Mouse (Mus musculus) lung, embryonic 15.5 days (tissue): Measurements from ENCODE around the gene Lrrc36. TPM values are rescaled to one million over a fixed set of nuclear protein-coding genes. Genes with fewer than 3 reads are reported as not detected.

Experiments used
- ATAC-seq: fragments of 200-750 bp; cut with Nextera tagmentation; 2 replicates; pipeline ENCODE4 v1.8.0; 2017; ENCODE audit warnings: moderate number of reproducible peaks, borderline replicate concordance; ENCODE audit not compliant: low FRiP score, low TSS enrichment; ENCODE audit errors: extremely low read depth
- H3K27ac ChIP-seq: fragments of 300-500 bp; sonication (generic); 2 replicates; pipeline ENCODE4 v1.5.1; 2015; ENCODE audit warnings: moderate library complexity, mild to moderate bottlenecking, inconsistent platforms
- H3K27me3 ChIP-seq: fragments of 300-500 bp; sonication (generic); 2 replicates; pipeline ENCODE4 v1.6.1; 2015; ENCODE audit warnings: inconsistent platforms
- H3K36me3 ChIP-seq: fragments of 300-500 bp; sonication (generic); 2 replicates; pipeline ENCODE4 v1.6.1; 2015; ENCODE audit warnings: inconsistent platforms
- H3K4me1 ChIP-seq: fragments of 300-500 bp; sonication (generic); 2 replicates; pipeline ENCODE4 v1.6.1; 2015; ENCODE audit warnings: inconsistent platforms
- H3K4me2 ChIP-seq: fragments of 300-500 bp; sonication (generic); 2 replicates; pipeline ENCODE4 v1.6.1; 2015; ENCODE audit warnings: inconsistent platforms, mild to moderate bottlenecking, moderate library complexity
- H3K4me3 ChIP-seq: fragments of 300-500 bp; sonication (generic); 2 replicates; pipeline ENCODE4 v1.5.1; 2015; ENCODE audit warnings: mild to moderate bottlenecking, inconsistent platforms
- H3K9ac ChIP-seq: fragments of 300-500 bp; sonication (generic); 2 replicates; pipeline ENCODE4 v1.6.1; 2015; ENCODE audit warnings: inconsistent platforms
- H3K9me3 ChIP-seq: fragments of 300-500 bp; sonication (generic); 2 replicates; pipeline ENCODE4 v1.6.1; 2016; ENCODE audit warnings: inconsistent platforms
- WGBS: fragments of 180-500 bp; shearing (Covaris S2); methylation state at CpG from one replicate; pipeline ENCODE4 v1.1.7; 2015; 5-methylcytosine and 5-hydroxymethylcytosine counted together
- polyA plus RNA-seq: library from polyadenylated mRNA; unstranded; fragments of >200 nt; fragmentation: Nextera tagmentation; extraction: Ambion mirVana; gene quantifications from 2 replicates; pipeline ENCODE4 v1.2.1, GENCODE M21; 2015

Gene Lrrc36
- polyA plus RNA-seq, 1 experiment from 2014 or later: 0.67 TPM

DNA sequence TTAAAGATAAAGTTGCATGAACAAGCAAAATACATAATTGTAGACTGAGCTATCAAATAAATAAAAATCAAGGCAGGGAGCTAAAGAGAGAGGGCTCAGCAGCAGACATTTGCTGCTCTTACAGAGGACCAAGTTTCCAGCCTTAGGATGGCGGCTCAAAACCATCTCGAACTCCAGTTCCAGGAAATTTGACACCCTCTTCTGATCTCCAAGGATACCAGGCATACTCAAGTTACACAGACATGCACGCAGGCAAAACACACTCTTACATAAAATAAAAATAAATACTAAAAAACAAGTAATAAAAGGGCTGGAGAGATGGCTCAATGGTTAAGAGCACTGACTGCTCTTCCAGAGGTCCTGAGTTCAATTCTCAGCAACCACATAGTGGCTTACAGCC lies 80.1 kb downstream of the Lrrc36 start:
- no peak overlapping the region for H3K4me3 ChIP-seq
- no peak overlapping the region for H3K4me2 ChIP-seq
- WGBS: 15% methylated on average over 3 of the region's 3 CpGs
- no peak for ATAC-seq
- H3K9ac ChIP-seq: no peak overlapping the region
- no peaks in the 10 kb centered on the region for H3K27me3 ChIP-seq
- peak overlapping the region; percentile 88 for H3K27ac ChIP-seq
- H3K4me1 ChIP-seq: peaks cover 36% of the 10 kb centered on the region
- no peaks in the 10 kb centered on the region for H3K36me3 ChIP-seq
- H3K9me3 ChIP-seq: no peaks in the 10 kb centered on the region

DNA sequence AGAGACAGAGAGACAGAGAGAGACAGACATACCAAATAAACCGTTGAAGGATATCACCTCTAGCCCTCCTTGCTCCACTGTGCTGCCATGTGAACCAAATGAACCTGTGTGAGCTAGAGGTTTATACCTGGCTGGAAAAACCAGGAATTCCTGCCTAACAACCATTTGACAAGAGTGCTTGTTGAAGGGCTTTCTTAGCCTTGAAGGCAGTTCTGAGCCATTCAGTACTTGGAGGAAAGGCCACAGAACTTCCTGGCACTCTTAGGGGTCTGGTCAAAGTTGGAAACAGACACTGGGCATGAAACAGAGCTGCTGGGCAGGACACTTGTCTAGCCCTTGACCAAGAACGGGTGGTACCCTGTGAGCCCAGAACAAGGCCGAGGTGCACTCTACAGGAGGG lies 81.2 kb downstream of the Lrrc36 start:
- no peak overlapping the region for H3K4me3 ChIP-seq
- peak overlapping the region; percentile 88 for H3K27ac ChIP-seq
- H3K9ac ChIP-seq: no peak overlapping the region
- 62% methylated on average over 3 of the region's 3 CpGs for WGBS
- peak overlapping the region; percentile 78 for H3K4me2 ChIP-seq
- no peaks in the 10 kb centered on the region for H3K27me3 ChIP-seq
- H3K9me3 ChIP-seq: no peaks in the 10 kb centered on the region
- peaks cover 36% of the 10 kb centered on the region for H3K4me1 ChIP-seq
- H3K36me3 ChIP-seq: no peaks in the 10 kb centered on the region
- peak; percentile 29; the same call in 1 of the 2 replicates for ATAC-seq

DNA sequence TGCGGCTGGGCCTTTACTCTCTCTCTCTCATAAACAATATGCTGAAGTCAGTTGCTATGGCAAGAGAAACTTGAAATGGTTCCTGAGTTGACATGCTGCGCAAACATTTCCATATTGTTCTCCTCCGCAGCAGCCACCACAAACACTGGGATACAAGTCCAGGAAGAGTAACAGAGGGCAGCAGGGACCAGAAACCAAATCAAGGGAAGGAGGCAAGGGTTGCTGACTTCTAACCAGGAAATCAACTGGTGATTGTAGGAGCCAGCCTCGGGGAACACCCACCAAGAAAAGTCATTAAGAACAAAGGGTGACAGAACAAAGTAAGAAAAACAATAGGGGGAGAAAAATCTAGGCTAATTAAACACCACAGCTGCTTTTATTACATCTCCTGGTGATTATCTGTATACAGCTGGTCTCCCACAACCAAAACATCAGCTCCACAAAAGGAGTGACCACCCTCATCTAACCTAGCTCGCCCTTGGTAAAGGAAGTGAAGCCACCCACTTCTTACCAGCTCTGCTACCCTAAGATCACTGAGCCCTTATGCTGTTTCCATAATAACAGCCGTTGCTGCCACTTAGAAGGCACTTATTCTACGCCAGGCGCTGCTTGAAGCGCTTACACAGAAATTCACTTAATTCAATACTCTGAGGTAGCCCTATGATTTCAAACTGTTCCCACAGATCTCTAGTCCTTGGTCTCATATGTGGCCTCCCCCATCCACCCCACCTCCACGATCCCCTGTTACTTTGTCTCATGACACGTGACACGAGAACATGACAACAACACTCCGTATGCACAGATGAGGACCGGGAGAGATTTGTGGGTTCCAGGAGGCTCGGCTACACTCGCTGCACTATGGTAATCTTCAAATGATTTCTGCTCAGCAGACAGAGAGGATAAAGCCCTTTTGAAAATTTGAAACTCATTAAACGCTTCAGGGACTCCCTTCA lies 82.3 kb downstream of the Lrrc36 start:
- Histone ChIP-seq H3K4me2 (peak overlapping the region; percentile 78), H3K9me3 (no peaks in the 10 kb centered on the region), H3K36me3 (no peaks in the 10 kb centered on the region), H3K4me3 (peak overlapping the region; percentile 71), H3K4me1 (peaks cover 36% of the 10 kb centered on the region), H3K9ac (peak overlapping the region; percentile 94; the same call in 1 of the 2 replicates), H3K27ac (peak overlapping the region; percentile 88), H3K27me3 (no peaks in the 10 kb centered on the region)
- WGBS: 24% methylated on average over 17 of the region's 17 CpGs
- no peak for ATAC-seq

DNA sequence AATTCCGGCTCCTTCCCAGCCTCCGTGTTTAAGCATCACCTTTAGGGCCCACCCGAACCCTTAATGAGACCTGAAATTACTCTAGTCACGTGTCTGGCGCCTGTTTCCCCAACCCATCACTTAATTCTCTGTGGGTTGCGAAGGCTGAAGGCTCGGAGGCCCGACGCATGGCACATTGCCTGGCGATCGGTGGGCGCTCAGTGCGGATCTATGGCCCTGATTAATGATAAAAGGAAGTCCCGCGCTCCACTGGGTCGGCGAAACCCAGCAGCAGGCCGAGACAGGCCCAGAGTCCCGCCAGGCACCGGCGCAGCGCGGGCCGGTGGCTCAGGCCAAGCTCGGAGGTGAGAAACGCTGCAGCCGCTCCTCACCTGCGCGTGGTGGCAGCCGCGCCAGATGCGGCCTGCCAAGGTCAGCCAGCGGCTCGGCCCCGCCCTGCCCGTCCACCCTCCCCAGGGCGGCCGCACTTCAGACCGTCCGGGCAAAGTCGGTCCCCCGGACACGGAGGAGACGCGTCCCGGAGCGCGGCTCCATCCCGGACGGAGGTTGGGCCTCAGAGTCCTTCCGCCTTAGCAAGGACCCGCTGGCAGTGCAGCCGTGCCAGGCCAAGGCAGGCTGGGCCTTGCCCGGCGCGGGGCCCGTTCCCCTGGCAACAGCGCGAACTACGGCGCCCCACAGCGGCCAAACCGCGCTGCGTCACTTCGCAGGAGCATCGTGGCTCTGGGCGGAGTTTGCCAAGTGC lies 83.2 kb downstream of the Lrrc36 start, which contains the start of gene Zdhhc1:
TSS of gene Zdhhc1 (minus strand) at position 464 of the 742 bp plus-strand sequence.
- peak; percentile 83 for ATAC-seq
- Histone ChIP-seq H3K27me3 (no peaks in the 10 kb centered on the region), H3K4me3 (peak within 1 kb of the TSS; percentile 71), H3K36me3 (no peaks in the 10 kb centered on the region), H3K4me2 (peak within 1 kb of the TSS; percentile 78), H3K27ac (peak within 1 kb of the TSS; percentile 88), H3K9ac (peak within 1 kb of the TSS; percentile 94), H3K4me1 (peaks cover 36% of the 10 kb centered on the region), H3K9me3 (no peaks in the 10 kb centered on the region)
- under 1% methylated on average over 68 of the region's 68 CpGs for WGBS

DNA sequence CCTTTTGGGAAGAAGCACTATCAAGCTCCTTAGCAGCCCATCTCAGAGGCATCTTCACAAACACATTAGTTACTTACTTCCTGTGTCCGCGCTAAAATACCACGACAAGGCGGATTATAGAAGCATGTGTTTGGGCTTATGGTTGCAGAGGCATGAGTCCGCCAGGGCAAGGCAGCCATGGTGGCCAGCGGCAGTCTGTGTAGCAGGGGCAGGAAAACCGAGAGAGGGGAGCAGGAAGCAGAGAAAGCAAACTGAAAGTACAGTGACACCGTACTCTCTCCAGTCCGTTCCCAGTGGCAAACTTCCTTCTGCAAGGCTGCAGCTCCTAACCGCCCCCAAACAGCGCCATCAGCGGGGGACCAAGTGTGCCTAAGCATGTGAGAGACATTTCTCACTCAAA lies 86.4 kb downstream of the Lrrc36 start:
- Histone ChIP-seq H3K4me3 (peak overlapping the region; percentile 11; the same call in 1 of the 2 replicates), H3K36me3 (no peaks in the 10 kb centered on the region), H3K4me2 (peak overlapping the region; percentile 21; the same call in 1 of the 2 replicates), H3K9ac (0 out of 2 replicates have a peak overlapping the region, but pooled peaks have one; percentile 12), H3K27ac (no peak overlapping the region), H3K27me3 (no peaks in the 10 kb centered on the region), H3K9me3 (no peaks in the 10 kb centered on the region), H3K4me1 (peaks cover 22% of the 10 kb centered on the region)
- ATAC-seq: no peak
- 58% methylated on average over 12 of the region's 12 CpGs for WGBS

DNA sequence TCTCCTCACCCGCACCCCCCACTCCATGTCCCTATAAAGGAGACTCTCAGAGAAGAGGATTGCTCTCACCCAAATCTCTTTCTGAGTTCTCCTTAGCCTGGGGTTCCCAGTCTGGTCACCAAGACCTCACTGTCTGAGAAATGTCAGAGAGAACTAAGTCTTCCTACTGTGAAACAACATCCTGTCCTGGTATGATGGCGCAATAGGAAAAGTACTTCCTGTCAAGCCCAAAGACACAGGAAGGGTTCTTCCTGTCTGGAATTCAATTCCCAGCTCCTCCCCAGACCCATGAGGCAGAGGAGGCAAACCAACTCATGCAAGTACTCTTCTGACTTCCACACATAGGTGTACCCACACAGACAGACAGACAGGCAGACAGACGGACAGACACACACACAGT lies 91.2 kb downstream of the Lrrc36 start:
- no peak for ATAC-seq
- H3K4me2 ChIP-seq: no peak overlapping the region

DNA sequence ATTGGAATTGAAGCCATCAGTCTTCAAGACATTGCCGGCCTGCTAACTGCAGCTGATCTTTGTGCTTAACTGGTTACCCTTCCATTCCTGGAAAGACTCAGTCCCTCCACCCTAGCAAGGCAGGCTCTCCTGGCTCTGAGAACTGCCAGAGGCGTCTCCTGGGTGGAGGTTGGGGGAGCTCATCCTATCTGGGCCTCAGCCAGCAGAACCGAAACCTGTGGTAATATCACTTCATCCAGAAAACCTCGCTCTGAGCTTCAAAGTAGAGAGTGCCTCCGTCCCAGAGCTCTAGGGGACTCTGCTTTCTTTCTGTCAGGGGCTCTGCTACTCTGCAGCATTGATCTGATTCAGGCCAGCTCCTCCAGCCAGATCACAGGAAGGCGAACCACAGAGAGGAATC lies 93.6 kb downstream of the Lrrc36 start:
- no peak overlapping the region for H3K4me3 ChIP-seq
- no peak overlapping the region for H3K4me2 ChIP-seq
- no peaks in the 10 kb centered on the region for H3K27me3 ChIP-seq
- WGBS: 72% methylated on average over 6 of the region's 6 CpGs
- H3K4me1 ChIP-seq: peaks cover 23% of the 10 kb centered on the region
- H3K27ac ChIP-seq: no peak overlapping the region
- H3K9me3 ChIP-seq: no peaks in the 10 kb centered on the region
- no peak overlapping the region for H3K9ac ChIP-seq
- no peak for ATAC-seq
- no peaks in the 10 kb centered on the region for H3K36me3 ChIP-seq

More for the DNA sequence above, 91.2 kb downstream of the Lrrc36 start:
- Histone ChIP-seq H3K9me3 (no peaks in the 10 kb centered on the region), H3K4me1 (peaks cover 11% of the 10 kb centered on the region), H3K9ac (no peak overlapping the region), H3K36me3 (no peaks in the 10 kb centered on the region), H3K27ac (peak overlapping the region; percentile 31; the same call in 1 of the 2 replicates), H3K4me3 (no peak overlapping the region), H3K27me3 (no peaks in the 10 kb centered on the region)
- WGBS: 82% methylated on average over 3 of the region's 3 CpGs

DNA sequence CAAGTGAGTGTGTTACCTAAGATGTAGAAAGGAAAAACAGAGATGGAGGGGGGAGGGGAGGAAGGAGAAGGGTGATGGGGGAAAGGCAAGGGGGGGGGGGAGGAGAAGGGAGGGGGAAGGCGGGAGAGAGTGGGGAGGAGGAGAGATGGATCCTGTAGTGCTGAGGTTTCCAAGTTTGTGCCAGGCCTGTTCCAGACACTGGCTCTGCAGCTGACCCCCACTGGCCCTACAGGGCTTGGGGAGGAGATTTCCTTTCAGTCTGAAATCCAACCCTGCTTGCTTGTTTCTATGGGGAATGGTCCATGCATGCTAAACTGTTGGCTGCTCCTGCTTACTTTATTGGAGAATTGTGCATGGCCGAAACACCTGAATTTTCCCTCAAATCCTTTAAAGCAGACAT lies 95.4 kb downstream of the Lrrc36 start:
- Histone ChIP-seq H3K4me3 (no peak overlapping the region), H3K9ac (no peak overlapping the region), H3K4me1 (peaks cover 23% of the 10 kb centered on the region), H3K4me2 (no peak overlapping the region), H3K27me3 (no peaks in the 10 kb centered on the region), H3K27ac (no peak overlapping the region), H3K36me3 (no peaks in the 10 kb centered on the region), H3K9me3 (no peaks in the 10 kb centered on the region)
- 56% methylated on average over 2 of the region's 2 CpGs for WGBS
- ATAC-seq: peak; percentile 56; the same call in 1 of the 2 replicates

DNA sequence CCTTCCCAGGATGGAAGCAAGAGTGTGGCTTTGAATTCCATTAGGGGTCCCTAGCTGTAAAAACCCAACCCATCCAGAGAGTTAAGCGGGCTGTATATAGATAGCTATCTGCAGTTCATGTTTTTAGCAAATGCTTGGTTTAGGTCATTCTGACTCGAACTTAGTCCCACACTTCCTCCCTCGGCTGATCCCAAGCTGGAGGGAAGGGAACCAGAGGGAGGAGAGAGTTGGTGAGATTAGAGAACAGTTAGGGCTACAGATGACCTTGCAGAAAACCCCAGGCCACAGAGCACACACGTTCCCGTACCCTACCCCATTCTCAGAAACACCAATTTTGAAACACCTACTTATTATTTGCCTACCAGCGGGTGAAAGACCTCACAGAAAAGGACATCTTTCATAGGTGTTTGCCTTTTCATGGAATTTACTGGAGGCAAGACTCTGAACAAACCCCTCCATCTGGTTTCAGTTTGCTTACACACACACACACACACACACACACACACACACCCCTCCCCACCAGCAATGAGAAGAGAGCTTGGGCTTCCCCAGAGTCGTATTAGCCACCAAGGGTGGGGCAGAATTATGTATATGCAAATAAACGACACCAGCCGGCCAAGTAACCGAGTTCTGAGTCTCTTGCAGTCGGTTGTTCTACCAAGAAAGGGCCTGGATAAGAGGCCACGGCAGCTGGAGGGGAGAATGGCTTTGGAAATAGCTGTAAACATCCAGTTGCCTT lies 96.8 kb downstream of the Lrrc36 start:
- H3K27ac ChIP-seq: peak overlapping the region; percentile 50; the same call in 1 of the 2 replicates
- no peaks in the 10 kb centered on the region for H3K9me3 ChIP-seq
- H3K27me3 ChIP-seq: no peaks in the 10 kb centered on the region
- WGBS: 29% methylated on average over 12 of the region's 12 CpGs
- H3K36me3 ChIP-seq: no peaks in the 10 kb centered on the region
- no peak overlapping the region for H3K9ac ChIP-seq
- no peak overlapping the region for H3K4me3 ChIP-seq
- peaks cover 23% of the 10 kb centered on the region for H3K4me1 ChIP-seq
- no peak for ATAC-seq
- H3K4me2 ChIP-seq: no peak overlapping the region
